Mouse (Mus musculus) myocyte (in vitro differentiated cells): ENCODE data around the gene Mrpl4.

Experiments used
- CEBPB ChIP-seq: IDR thresholded peaks from 2 replicates; pipeline ENCODE4 v1.6.1; 2011; ENCODE audit warnings: mild to moderate bottlenecking, moderate library complexity; ENCODE audit not compliant: poor library complexity, insufficient read depth, severe bottlenecking
- E2F4 ChIP-seq: IDR thresholded peaks from one replicate; pipeline ENCODE4 v1.6.1; 2011; ENCODE audit warnings: mild to moderate bottlenecking, control low read depth, moderate library complexity; ENCODE audit not compliant: insufficient read depth
- POLR2A ChIP-seq: IDR thresholded peaks from one replicate; pipeline ENCODE4 v1.6.1; 2011; ENCODE audit warnings: low read depth, mild to moderate bottlenecking, control low read depth, moderate library complexity; ENCODE audit not compliant: insufficient read length
- TCF12 ChIP-seq: IDR thresholded peaks from one replicate; pipeline ENCODE4 v1.6.1; 2011; ENCODE audit warnings: mild to moderate bottlenecking, control low read depth; ENCODE audit not compliant: poor library complexity, insufficient read depth, severe bottlenecking
- USF1 ChIP-seq: IDR thresholded peaks from one replicate; pipeline ENCODE4 v1.6.1; 2011; ENCODE audit warnings: low read depth, mild to moderate bottlenecking, control low read depth, moderate library complexity

GRCm38 (mm10) chr9:21001651-21002200 is 812 bp upstream of the Mrpl4 start:
- TF ChIP-seq POLR2A (no peak), CEBPB (no peak), E2F4 (no peak), USF1 (no peak), TCF12 (no peak)
